Mouse (Mus musculus): ENCODE measurements at regions not wholly inside any gene's neighbourhood (a gene's known extent, or its start where the extent isn't known, plus 50 kb on each side); places are given as distances from the start of the nearest gene placed in this dataset.
A peak's percentile ranks its signal among the peaks of the same experiment; 100 is the strongest.

- Histone ChIP-seq H3K4me1 (ENCODE audit: control insufficient read depth, insufficient read depth, low read depth, low read length) (no peaks in the 10 kb centered on the region), H3K36me3 (ENCODE audit: control insufficient read depth, insufficient read depth, low read length) (no peaks in the 10 kb centered on the region), H3K27ac (ENCODE audit: low read depth, low read length) (no peak overlapping the region), H3K4me2 (ENCODE audit: low read length) (no peak overlapping the region), H3K9ac (ENCODE audit: low read depth, low read length) (no peak overlapping the region), H3K4me3 (ENCODE audit: low read length) (no peak overlapping the region), H3K9me3 (ENCODE audit: control insufficient read depth, low read length) (no peaks in the 10 kb centered on the region), H3K27me3 (replicated peaks; ENCODE audit: control insufficient read depth, insufficient read depth, low read length) (no peaks in the 10 kb centered on the region)
- peak; percentile 64; the same call in 1 of the 2 replicates for ATAC-seq
- 82% methylated on average over 1 of the region's 1 CpGs for WGBS
Observed at GRCm38 (mm10) chr1:3012530-3012929, 1795.2 kb upstream of the Gm37988 start.

- Histone ChIP-seq H3K9me3 (ENCODE audit: control insufficient read depth, low read length) (no peaks in the 10 kb centered on the region), H3K4me1 (ENCODE audit: control insufficient read depth, insufficient read depth, low read depth, low read length) (no peaks in the 10 kb centered on the region), H3K4me2 (ENCODE audit: low read length) (no peak overlapping the region), H3K9ac (ENCODE audit: low read depth, low read length) (no peak overlapping the region), H3K27ac (ENCODE audit: low read depth, low read length) (no peak overlapping the region), H3K4me3 (ENCODE audit: low read length) (no peak overlapping the region), H3K27me3 (replicated peaks; ENCODE audit: control insufficient read depth, insufficient read depth, low read length) (no peaks in the 10 kb centered on the region), H3K36me3 (ENCODE audit: control insufficient read depth, insufficient read depth, low read length) (no peaks in the 10 kb centered on the region)
- ATAC-seq, result no peak
Observed at GRCm38 (mm10) chr1:3062759-3063158, 1744.9 kb upstream of the Gm37988 start.

- no peaks in the 10 kb centered on the region for H3K36me3 ChIP-seq (ENCODE audit: control insufficient read depth, insufficient read depth, low read length)
- H3K27ac ChIP-seq (ENCODE audit: low read depth, low read length), result no peak overlapping the region
- ATAC-seq, result no peak
- H3K4me1 ChIP-seq (ENCODE audit: control insufficient read depth, insufficient read depth, low read depth, low read length), result no peaks in the 10 kb centered on the region
- no peaks in the 10 kb centered on the region for H3K27me3 ChIP-seq (replicated peaks; ENCODE audit: control insufficient read depth, insufficient read depth, low read length)
- H3K4me2 ChIP-seq (ENCODE audit: low read length), result no peak overlapping the region
- no peak overlapping the region for H3K9ac ChIP-seq (ENCODE audit: low read depth, low read length)
- H3K4me3 ChIP-seq (ENCODE audit: low read length), result no peak overlapping the region
- no peaks in the 10 kb centered on the region for H3K9me3 ChIP-seq (ENCODE audit: control insufficient read depth, low read length)
Observed at GRCm38 (mm10) chr1:3094375-3094774, 1713.3 kb upstream of the Gm37988 start.

- Histone ChIP-seq H3K4me3 (ENCODE audit: low read length) (no peak overlapping the region), H3K27me3 (replicated peaks; ENCODE audit: control insufficient read depth, insufficient read depth, low read length) (no peaks in the 10 kb centered on the region), H3K9ac (ENCODE audit: low read depth, low read length) (no peak overlapping the region), H3K4me2 (ENCODE audit: low read length) (no peak overlapping the region), H3K36me3 (ENCODE audit: control insufficient read depth, insufficient read depth, low read length) (no peaks in the 10 kb centered on the region), H3K4me1 (ENCODE audit: control insufficient read depth, insufficient read depth, low read depth, low read length) (no peaks in the 10 kb centered on the region), H3K27ac (ENCODE audit: low read depth, low read length) (no peak overlapping the region), H3K9me3 (ENCODE audit: control insufficient read depth, low read length) (no peaks in the 10 kb centered on the region)
- 50% methylated on average over 1 of the region's 1 CpGs for WGBS
- ATAC-seq, result 0 out of 2 replicates have a peak, but pooled peaks have one; percentile 52
Observed at GRCm38 (mm10) chr1:3094910-3095309, 1712.8 kb upstream of the Gm37988 start.

GRCm38 (mm10) chr1:3113564-3113963, 1694.1 kb upstream of the Gm37988 start:
- H3K36me3 ChIP-seq (ENCODE audit: control insufficient read depth, insufficient read depth, low read length), result no peaks in the 10 kb centered on the region
- H3K9me3 ChIP-seq (ENCODE audit: control insufficient read depth, low read length), result no peaks in the 10 kb centered on the region
- no peak for ATAC-seq
- WGBS, result 91% methylated on average over 4 of the region's 4 CpGs
- H3K4me2 ChIP-seq (ENCODE audit: low read length), result no peak overlapping the region
- no peak overlapping the region for H3K4me3 ChIP-seq (ENCODE audit: low read length)
- no peaks in the 10 kb centered on the region for H3K4me1 ChIP-seq (ENCODE audit: control insufficient read depth, insufficient read depth, low read depth, low read length)
- no peak overlapping the region for H3K27ac ChIP-seq (ENCODE audit: low read depth, low read length)
- no peaks in the 10 kb centered on the region for H3K27me3 ChIP-seq (replicated peaks; ENCODE audit: control insufficient read depth, insufficient read depth, low read length)
- H3K9ac ChIP-seq (ENCODE audit: low read depth, low read length), result no peak overlapping the region

GRCm38 (mm10) chr1:3119498-3120391, 1687.9 kb upstream of the Gm37988 start:
- no peak overlapping the region for H3K27ac ChIP-seq (ENCODE audit: low read depth, low read length)
- H3K9me3 ChIP-seq (ENCODE audit: control insufficient read depth, low read length), result no peaks in the 10 kb centered on the region
- H3K4me1 ChIP-seq (ENCODE audit: control insufficient read depth, insufficient read depth, low read depth, low read length), result no peaks in the 10 kb centered on the region
- 44% methylated on average over 2 of the region's 2 CpGs for WGBS
- ATAC-seq, result no peak
- H3K27me3 ChIP-seq (replicated peaks; ENCODE audit: control insufficient read depth, insufficient read depth, low read length), result no peaks in the 10 kb centered on the region
- H3K4me2 ChIP-seq (ENCODE audit: low read length), result no peak overlapping the region
- H3K9ac ChIP-seq (ENCODE audit: low read depth, low read length), result no peak overlapping the region
- no peaks in the 10 kb centered on the region for H3K36me3 ChIP-seq (ENCODE audit: control insufficient read depth, insufficient read depth, low read length)
- H3K4me3 ChIP-seq (ENCODE audit: low read length), result no peak overlapping the region

- Histone ChIP-seq H3K27me3 (replicated peaks; ENCODE audit: control insufficient read depth, insufficient read depth, low read length) (no peaks in the 10 kb centered on the region), H3K4me1 (ENCODE audit: control insufficient read depth, insufficient read depth, low read depth, low read length) (no peaks in the 10 kb centered on the region), H3K36me3 (ENCODE audit: control insufficient read depth, insufficient read depth, low read length) (no peaks in the 10 kb centered on the region), H3K9ac (ENCODE audit: low read depth, low read length) (no peak overlapping the region), H3K4me2 (ENCODE audit: low read length) (no peak overlapping the region), H3K27ac (ENCODE audit: low read depth, low read length) (no peak overlapping the region), H3K4me3 (ENCODE audit: low read length) (no peak overlapping the region), H3K9me3 (ENCODE audit: control insufficient read depth, low read length) (no peaks in the 10 kb centered on the region)
- 68% methylated on average over 3 of the region's 3 CpGs for WGBS
- no peak for ATAC-seq
Observed at GRCm38 (mm10) chr1:3120392-3120690, 1687.4 kb upstream of the Gm37988 start.

- Histone ChIP-seq H3K4me1 (ENCODE audit: control insufficient read depth, insufficient read depth, low read depth, low read length) (no peaks in the 10 kb centered on the region), H3K4me3 (ENCODE audit: low read length) (no peak overlapping the region), H3K9me3 (ENCODE audit: control insufficient read depth, low read length) (no peaks in the 10 kb centered on the region), H3K4me2 (ENCODE audit: low read length) (no peak overlapping the region), H3K36me3 (ENCODE audit: control insufficient read depth, insufficient read depth, low read length) (no peaks in the 10 kb centered on the region), H3K27ac (ENCODE audit: low read depth, low read length) (no peak overlapping the region), H3K9ac (ENCODE audit: low read depth, low read length) (no peak overlapping the region), H3K27me3 (replicated peaks; ENCODE audit: control insufficient read depth, insufficient read depth, low read length) (no peaks in the 10 kb centered on the region)
- peak; percentile 40; the same call in 1 of the 2 replicates for ATAC-seq
- 45% methylated on average over 2 of the region's 2 CpGs for WGBS
Observed at GRCm38 (mm10) chr1:3121288-3121687, 1686.4 kb upstream of the Gm37988 start.

- WGBS, result 93% methylated on average over 10 of the region's 10 CpGs
- no peak overlapping the region for H3K4me2 ChIP-seq (ENCODE audit: low read length)
- no peak for ATAC-seq
Observed at GRCm38 (mm10) chr1:3121745-3122144, 1685.9 kb upstream of the Gm37988 start.

More at GRCm38 (mm10) chr1:3121745-3122144, 1685.9 kb upstream of the Gm37988 start:
- Histone ChIP-seq H3K4me3 (ENCODE audit: low read length) (no peak overlapping the region), H3K27ac (ENCODE audit: low read depth, low read length) (no peak overlapping the region), H3K36me3 (ENCODE audit: control insufficient read depth, insufficient read depth, low read length) (no peaks in the 10 kb centered on the region), H3K27me3 (replicated peaks; ENCODE audit: control insufficient read depth, insufficient read depth, low read length) (no peaks in the 10 kb centered on the region), H3K9ac (ENCODE audit: low read depth, low read length) (no peak overlapping the region), H3K4me1 (ENCODE audit: control insufficient read depth, insufficient read depth, low read depth, low read length) (no peaks in the 10 kb centered on the region), H3K9me3 (ENCODE audit: control insufficient read depth, low read length) (no peaks in the 10 kb centered on the region)
